Mouse (Mus musculus) limb, embryonic 13.5 days (tissue): Measurements from ENCODE around the gene Cd6. TPM values are rescaled to one million over a fixed set of nuclear protein-coding genes. Genes with fewer than 3 reads are reported as not detected.

Experiments
- ATAC-seq: fragments of 200-750 bp; cut with Nextera tagmentation; 2 replicates; pipeline ENCODE4 v1.8.0; 2017; ENCODE audit warnings: low read depth, moderate number of reproducible peaks, moderate TSS enrichment; ENCODE audit not compliant: low FRiP score
- H3K27ac ChIP-seq: fragments of 300-500 bp; sonication (generic); 2 replicates; pipeline ENCODE4 v1.5.1; 2015; ENCODE audit warnings: inconsistent platforms, mild to moderate bottlenecking, moderate library complexity
- H3K27me3 ChIP-seq: fragments of 300-500 bp; sonication (generic); 2 replicates; pipeline ENCODE4 v1.6.1; 2015; ENCODE audit warnings: mild to moderate bottlenecking, inconsistent platforms
- H3K36me3 ChIP-seq: fragments of 300-500 bp; sonication (generic); 2 replicates; pipeline ENCODE4 v1.6.1; 2015; ENCODE audit warnings: inconsistent platforms, mild to moderate bottlenecking, moderate library complexity
- H3K4me1 ChIP-seq: fragments of 300-500 bp; sonication (generic); 2 replicates; pipeline ENCODE4 v1.6.1; 2015; ENCODE audit warnings: inconsistent platforms
- H3K4me2 ChIP-seq: fragments of 300-500 bp; sonication (generic); replicated peaks from 2 replicates; pipeline ENCODE4 v1.6.1; 2015; ENCODE audit warnings: inconsistent platforms, mild to moderate bottlenecking, moderate library complexity
- H3K4me3 ChIP-seq: fragments of 300-500 bp; sonication (generic); 2 replicates; pipeline ENCODE4 v1.5.1; 2015; ENCODE audit warnings: moderate library complexity, mild to moderate bottlenecking, inconsistent platforms
- H3K9ac ChIP-seq: fragments of 300-500 bp; sonication (generic); 2 replicates; pipeline ENCODE4 v1.6.1; 2015; ENCODE audit warnings: mild to moderate bottlenecking, inconsistent platforms
- H3K9me3 ChIP-seq: fragments of 300-500 bp; sonication (generic); 2 replicates; pipeline ENCODE4 v1.6.1; 2016; ENCODE audit warnings: inconsistent platforms
- WGBS: fragments of 180-500 bp; shearing (Covaris S2); methylation state at CpG from one replicate; pipeline ENCODE4 v1.1.7; 2015; 5-methylcytosine and 5-hydroxymethylcytosine counted together
- polyA plus RNA-seq: library from polyadenylated mRNA; unstranded; fragments of >200 nt; fragmentation: Nextera tagmentation; extraction: Ambion mirVana; gene quantifications from 2 replicates; pipeline ENCODE4 v1.2.1, GENCODE M21; 2015

The Cd6 gene
- polyA plus RNA-seq, 1 experiment from 2014 or later: not detected

GRCm38 (mm10) chr19:10855422-10855821, 25.6 kb upstream of the Cd6 start:
- H3K27me3 ChIP-seq: no peaks in the 10 kb centered on the region
- no peak for ATAC-seq
- no peak overlapping the region for H3K27ac ChIP-seq
- 77% methylated on average over 3 of the region's 3 CpGs for WGBS
- H3K4me2 ChIP-seq: no peak overlapping the region
- H3K9me3 ChIP-seq: no peaks in the 10 kb centered on the region
- H3K9ac ChIP-seq: no peak overlapping the region
- 0 out of 2 replicates have a peak, but pooled peaks cover 3% of the 10 kb centered on the region for H3K4me1 ChIP-seq
- no peak overlapping the region for H3K4me3 ChIP-seq
- H3K36me3 ChIP-seq: peaks cover 45% of the 10 kb centered on the region

GRCm38 (mm10) chr19:10847311-10848087, 17.6 kb upstream of the Cd6 start:
- WGBS: 61% methylated on average over 3 of the region's 3 CpGs

GRCm38 (mm10) chr19:10846150-10846549, 16.3 kb upstream of the Cd6 start:
- WGBS: 74% methylated on average over 7 of the region's 7 CpGs
- H3K27me3 ChIP-seq: no peaks in the 10 kb centered on the region
- H3K4me2 ChIP-seq: no peak overlapping the region
- ATAC-seq: no peak
- no peak overlapping the region for H3K27ac ChIP-seq
- H3K9me3 ChIP-seq: no peaks in the 10 kb centered on the region
- H3K9ac ChIP-seq: no peak overlapping the region
- no peaks in the 10 kb centered on the region for H3K4me1 ChIP-seq
- H3K4me3 ChIP-seq: no peak overlapping the region
- no peaks in the 10 kb centered on the region for H3K36me3 ChIP-seq

More at GRCm38 (mm10) chr19:10847311-10848087, 17.6 kb upstream of the Cd6 start:
- H3K4me1 ChIP-seq: no peaks in the 10 kb centered on the region
- no peaks in the 10 kb centered on the region for H3K27me3 ChIP-seq
- no peak overlapping the region for H3K27ac ChIP-seq
- no peaks in the 10 kb centered on the region for H3K9me3 ChIP-seq
- H3K36me3 ChIP-seq: no peaks in the 10 kb centered on the region
- no peak overlapping the region for H3K4me2 ChIP-seq
- H3K9ac ChIP-seq: no peak overlapping the region
- no peak overlapping the region for H3K4me3 ChIP-seq
- ATAC-seq: no peak

- no peak overlapping the region for H3K9ac ChIP-seq
- H3K36me3 ChIP-seq: no peaks in the 10 kb centered on the region
- no peaks in the 10 kb centered on the region for H3K27me3 ChIP-seq
- no peaks in the 10 kb centered on the region for H3K9me3 ChIP-seq
- 80% methylated on average over 3 of the region's 3 CpGs for WGBS
- no peak overlapping the region for H3K4me3 ChIP-seq
- H3K4me1 ChIP-seq: no peaks in the 10 kb centered on the region
- H3K4me2 ChIP-seq: no peak overlapping the region
- H3K27ac ChIP-seq: no peak overlapping the region
- no peak for ATAC-seq
Measured at GRCm38 (mm10) chr19:10845454-10845853, 15.6 kb upstream of the Cd6 start.

GRCm38 (mm10) chr19:10844206-10844605, 14.3 kb upstream of the Cd6 start:
- 85% methylated on average over 5 of the region's 5 CpGs for WGBS
- Histone ChIP-seq H3K4me1 (no peaks in the 10 kb centered on the region), H3K9ac (no peak overlapping the region), H3K27me3 (no peaks in the 10 kb centered on the region), H3K4me3 (no peak overlapping the region), H3K4me2 (no peak overlapping the region), H3K36me3 (no peaks in the 10 kb centered on the region), H3K27ac (no peak overlapping the region), H3K9me3 (no peaks in the 10 kb centered on the region)
- ATAC-seq: no peak

GRCm38 (mm10) chr19:10842914-10843313, 13.1 kb upstream of the Cd6 start:
- no peak overlapping the region for H3K4me3 ChIP-seq
- H3K4me2 ChIP-seq: no peak overlapping the region

GRCm38 (mm10) chr19:10841721-10842626, 12.1 kb upstream of the Cd6 start:
- no peaks in the 10 kb centered on the region for H3K36me3 ChIP-seq
- H3K9ac ChIP-seq: no peak overlapping the region
- no peak overlapping the region for H3K27ac ChIP-seq
- H3K4me2 ChIP-seq: no peak overlapping the region
- WGBS: 58% methylated on average over 16 of the region's 16 CpGs
- H3K4me1 ChIP-seq: no peaks in the 10 kb centered on the region
- no peaks in the 10 kb centered on the region for H3K9me3 ChIP-seq
- no peak overlapping the region for H3K4me3 ChIP-seq
- H3K27me3 ChIP-seq: no peaks in the 10 kb centered on the region
- ATAC-seq: no peak

More at GRCm38 (mm10) chr19:10842914-10843313, 13.1 kb upstream of the Cd6 start:
- Histone ChIP-seq H3K9me3 (no peaks in the 10 kb centered on the region), H3K36me3 (no peaks in the 10 kb centered on the region), H3K27me3 (no peaks in the 10 kb centered on the region), H3K27ac (no peak overlapping the region), H3K4me1 (no peaks in the 10 kb centered on the region), H3K9ac (no peak overlapping the region)
- no peak for ATAC-seq
- WGBS: 56% methylated on average over 24 of the region's 24 CpGs

GRCm38 (mm10) chr19:10839010-10839892, 9.4 kb upstream of the Cd6 start, which contains the start of gene Slc15a3:
Slc15a3 (plus strand) TSS chr19:10839727.
- H3K4me3 ChIP-seq: no peak within 1 kb of the TSS
- no peaks in the 10 kb centered on the region for H3K9me3 ChIP-seq
- ATAC-seq: no peak
- 76% methylated on average over 15 of the region's 15 CpGs for WGBS
- H3K36me3 ChIP-seq: no peaks in the 10 kb centered on the region
- no peaks in the 10 kb centered on the region for H3K27me3 ChIP-seq
- no peak within 1 kb of the TSS for H3K4me2 ChIP-seq
- H3K9ac ChIP-seq: no peak within 1 kb of the TSS
- H3K27ac ChIP-seq: no peak within 1 kb of the TSS
- no peaks in the 10 kb centered on the region for H3K4me1 ChIP-seq

GRCm38 (mm10) chr19:10835671-10836070, 5.8 kb upstream of the Cd6 start:
- no peak overlapping the region for H3K9ac ChIP-seq
- H3K4me1 ChIP-seq: no peaks in the 10 kb centered on the region
- H3K4me3 ChIP-seq: no peak overlapping the region
- 61% methylated on average over 3 of the region's 3 CpGs for WGBS
- no peaks in the 10 kb centered on the region for H3K36me3 ChIP-seq
- H3K4me2 ChIP-seq: no peak overlapping the region
- ATAC-seq: no peak
- no peaks in the 10 kb centered on the region for H3K27me3 ChIP-seq
- no peak overlapping the region for H3K27ac ChIP-seq
- no peaks in the 10 kb centered on the region for H3K9me3 ChIP-seq

GRCm38 (mm10) chr19:10833611-10834010, 3.8 kb upstream of the Cd6 start:
- no peaks in the 10 kb centered on the region for H3K36me3 ChIP-seq
- no peak overlapping the region for H3K27ac ChIP-seq
- no peak for ATAC-seq
- H3K4me2 ChIP-seq: no peak overlapping the region
- H3K27me3 ChIP-seq: no peaks in the 10 kb centered on the region
- H3K4me1 ChIP-seq: no peaks in the 10 kb centered on the region
- no peak overlapping the region for H3K4me3 ChIP-seq
- H3K9me3 ChIP-seq: no peaks in the 10 kb centered on the region
- WGBS: 66% methylated on average over 3 of the region's 3 CpGs
- H3K9ac ChIP-seq: no peak overlapping the region

GRCm38 (mm10) chr19:10832030-10832429, 2.2 kb upstream of the Cd6 start:
- no peaks in the 10 kb centered on the region for H3K27me3 ChIP-seq
- no peak overlapping the region for H3K4me3 ChIP-seq
- H3K9me3 ChIP-seq: no peaks in the 10 kb centered on the region
- no peaks in the 10 kb centered on the region for H3K36me3 ChIP-seq
- no peak for ATAC-seq
- H3K27ac ChIP-seq: no peak overlapping the region
- WGBS: 81% methylated on average over 3 of the region's 3 CpGs
- no peak overlapping the region for H3K4me2 ChIP-seq
- H3K9ac ChIP-seq: no peak overlapping the region
- H3K4me1 ChIP-seq: no peaks in the 10 kb centered on the region
